Mouse (Mus musculus) liver, embryonic 14.5 days (tissue): ENCODE data around the gene Treml2.

Experiments
- CTCF ChIP-seq: IDR thresholded peaks from 2 replicates; pipeline ENCODE4 v1.5.1; 2016; ENCODE audit warnings: antibody characterized with exemption, low read depth, control low read depth
- EP300 ChIP-seq: IDR thresholded peaks from 2 replicates; pipeline ENCODE4 v1.6.1; 2016; ENCODE audit warnings: antibody characterized with exemption, low read depth

DNA sequence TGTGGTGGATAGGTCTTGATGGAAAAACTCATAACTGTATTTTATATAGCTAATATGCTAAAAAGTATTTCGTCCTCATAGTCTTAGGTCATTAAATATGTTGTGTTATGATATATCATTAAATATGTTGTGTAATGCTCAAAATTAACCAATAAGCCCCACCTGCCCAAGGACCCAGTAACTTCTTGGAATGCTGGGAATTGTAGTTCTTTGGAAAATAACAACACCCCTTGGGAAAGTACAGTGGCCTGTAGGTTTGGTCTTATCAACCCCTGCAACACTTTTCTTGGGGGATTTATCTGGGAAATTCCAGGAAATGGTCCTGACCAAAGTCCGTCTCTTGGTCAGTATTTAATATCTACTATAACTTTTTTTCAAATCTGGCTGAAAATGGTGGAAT, 43.8 kb downstream of the Treml2 start:
- TF ChIP-seq EP300 (no peak), CTCF (no peak)
